Comparison of ENCODE assay signal across 42 mouse cellular contexts in genomic region chr2:155882087-155882486, GRCm38 (mm10). TPM values are rescaled to one million over a fixed set of nuclear protein-coding genes. Genes with fewer than 3 reads are reported as not detected.
DNase-seq lines count a peak whose midpoint lies in the region; ATAC-seq lines count a peak whose summit lies in the region.
"Had no signal": no experiment of that assay in that cellular context is flagged by ENCODE, and none has a peak within 500 bp of the region (broad histone marks: within the 10 kb centered on the region; RNA-seq: fewer than 3 reads in every experiment).

No protein-coding gene starts in this region.

- peaks cover 44% of the 10 kb centered on the region for H3K36me3 ChIP-seq in limb, embryonic 12.5 days
- H3K36me3 ChIP-seq in limb, embryonic 10.5 days = peaks cover 64% of the 10 kb centered on the region
- H3K36me3 ChIP-seq in kidney, embryonic 14.5 days (ENCODE audit: control insufficient read depth, insufficient read depth, low read length) = peaks cover 30% of the 10 kb centered on the region; the same call in 1 of the 2 replicates

- intact Hi-C loops in heart, postnatal 25 days (cut with DNase I) = no loop called here

- peak; percentile 75 for DNase-seq in heart, adult 11 months
- DNase-seq in heart, postnatal 25 days (ENCODE audit: low spot score) = no peak
- DNase-seq in limb, embryonic 10.5 days (ENCODE audit: low spot score) = no peak
- no peak for DNase-seq in lung, postnatal 25 days (ENCODE audit: low spot score)
- no peak for DNase-seq in MN1 (ENCODE audit: low spot score)
- DNase-seq: adrenal gland, postnatal 36 days; cerebellum, adult 2 months; cerebellum, postnatal 14 days; gastrocnemius, postnatal 10 days; kidney, postnatal 4 days; lung, postnatal 36 days; retina, postnatal 1 day; right cerebral cortex, postnatal 14 days; thymus, adult 18-20 months; thymus, postnatal 25 days had no signal

- ATAC-seq in limb, embryonic 12.5 days (ENCODE audit: insufficient number of reproducible peaks, insufficient read depth, low FRiP score, low TSS enrichment, low read depth) = no peak
- ATAC-seq in megakaryocyte progenitor cell, adult 5-6 weeks (replicated peaks; ENCODE audit: poor library complexity) = peak; percentile 71
- ATAC-seq in kidney, embryonic 14.5 days (ENCODE audit: low FRiP score, low TSS enrichment) = no peak
- ATAC-seq: forebrain, embryonic 13.5 days; hindbrain, postnatal 0 days; intestine, postnatal 0 days; midbrain, embryonic 15.5 days had no signal

- no peaks in the 10 kb centered on the region for H3K27me3 ChIP-seq in limb, embryonic 12.5 days
- no peaks in the 10 kb centered on the region for H3K27me3 ChIP-seq in limb, embryonic 10.5 days (ENCODE audit: low read depth, poor library complexity, severe bottlenecking)
- H3K27me3 ChIP-seq in kidney, embryonic 14.5 days (ENCODE audit: control insufficient read depth, insufficient read depth, low read length) = no peaks in the 10 kb centered on the region
- H3K27me3 ChIP-seq: embryonic facial prominence, embryonic 15.5 days; forebrain, embryonic 13.5 days; hindbrain, embryonic 12.5 days; kidney, embryonic 15.5 days; liver, embryonic 15.5 days; lung, embryonic 15.5 days; midbrain, embryonic 15.5 days; neural tube, embryonic 15.5 days had no signal

- no peak overlapping the region for H3K4me2 ChIP-seq in limb, embryonic 12.5 days
- H3K4me2 ChIP-seq in kidney, embryonic 14.5 days (replicated peaks; ENCODE audit: low read depth, low read length) = no peak overlapping the region
- H3K4me2 ChIP-seq: embryonic facial prominence, embryonic 15.5 days; forebrain, embryonic 13.5 days; heart, embryonic 11.5 days; hindbrain, embryonic 12.5 days; kidney, embryonic 15.5 days; liver, embryonic 15.5 days; lung, embryonic 15.5 days; midbrain, embryonic 15.5 days; neural tube, embryonic 15.5 days had no signal

- no peak overlapping the region for H3K4me3 ChIP-seq in limb, embryonic 12.5 days (replicated peaks)
- no peak overlapping the region for H3K4me3 ChIP-seq in limb, embryonic 10.5 days
- no peak overlapping the region for H3K4me3 ChIP-seq in kidney, embryonic 14.5 days (ENCODE audit: low read length)
- H3K4me3 ChIP-seq: embryonic facial prominence, embryonic 10.5 days; embryonic facial prominence, embryonic 15.5 days; forebrain, embryonic 13.5 days; hindbrain, embryonic 12.5 days; kidney, embryonic 15.5 days; liver, embryonic 15.5 days; lung, embryonic 15.5 days; midbrain, embryonic 10.5 days; midbrain, embryonic 15.5 days; neural tube, embryonic 15.5 days had no signal

- 96% methylated on average over 3 of the region's 3 CpGs for WGBS in limb, embryonic 12.5 days
- WGBS in limb, embryonic 10.5 days = 91% methylated on average over 3 of the region's 3 CpGs
- 89% methylated on average over 3 of the region's 3 CpGs for WGBS in kidney, embryonic 14.5 days

- no peak overlapping the region for H3K9ac ChIP-seq in limb, embryonic 12.5 days (replicated peaks)
- no peak overlapping the region for H3K9ac ChIP-seq in kidney, embryonic 14.5 days (ENCODE audit: low read depth, low read length)
- H3K9ac ChIP-seq: embryonic facial prominence, embryonic 15.5 days; forebrain, embryonic 13.5 days; hindbrain, embryonic 12.5 days; kidney, embryonic 15.5 days; liver, embryonic 15.5 days; lung, embryonic 15.5 days; midbrain, embryonic 15.5 days; neural tube, embryonic 15.5 days had no signal

- no peaks in the 10 kb centered on the region; the same call in none of the 2 replicates for H3K4me1 ChIP-seq in limb, embryonic 12.5 days (replicated peaks)
- no peaks in the 10 kb centered on the region; the same call in 1 of the 2 replicates for H3K4me1 ChIP-seq in limb, embryonic 10.5 days
- H3K4me1 ChIP-seq in kidney, embryonic 14.5 days (ENCODE audit: control insufficient read depth, insufficient read depth, low read length) = no peaks in the 10 kb centered on the region
- H3K4me1 ChIP-seq: embryonic facial prominence, embryonic 10.5 days; embryonic facial prominence, embryonic 15.5 days; forebrain, embryonic 13.5 days; hindbrain, embryonic 12.5 days; lung, embryonic 15.5 days; midbrain, embryonic 10.5 days; midbrain, embryonic 15.5 days; neural tube, embryonic 15.5 days had no signal

- no peaks in the 10 kb centered on the region for H3K9me3 ChIP-seq in limb, embryonic 12.5 days
- no peaks in the 10 kb centered on the region for H3K9me3 ChIP-seq in limb, embryonic 10.5 days (replicated peaks)
- no peaks in the 10 kb centered on the region for H3K9me3 ChIP-seq in kidney, embryonic 14.5 days (ENCODE audit: control insufficient read depth, low read length)
- H3K9me3 ChIP-seq: embryonic facial prominence, embryonic 10.5 days; embryonic facial prominence, embryonic 15.5 days; forebrain, embryonic 13.5 days; G1E; hindbrain, embryonic 12.5 days; kidney, embryonic 15.5 days; liver, embryonic 15.5 days; lung, embryonic 15.5 days; midbrain, embryonic 10.5 days; midbrain, embryonic 15.5 days; neural tube, embryonic 15.5 days had no signal

- peak overlapping the region; percentile 20 for H3K27ac ChIP-seq in limb, embryonic 12.5 days
- no peak overlapping the region for H3K27ac ChIP-seq in limb, embryonic 10.5 days
- no peak overlapping the region for H3K27ac ChIP-seq in kidney, embryonic 14.5 days (ENCODE audit: low read depth, low read length)
- H3K27ac ChIP-seq: embryonic facial prominence, embryonic 10.5 days; embryonic facial prominence, embryonic 15.5 days; forebrain, embryonic 13.5 days; hindbrain, embryonic 12.5 days; hindbrain, postnatal 0 days; kidney, embryonic 15.5 days; liver, embryonic 15.5 days; lung, embryonic 15.5 days; midbrain, embryonic 10.5 days; midbrain, embryonic 15.5 days; neural tube, embryonic 15.5 days had no signal

RNA-seq across cellular contexts. Expression of gene Fam83c, which starts 47.4 kb away (rescaled TPM):
- not detected for total RNA-seq in heart, postnatal 25 days (2021)
- polyA plus RNA-seq in limb, embryonic 12.5 days (2016; fragmentation: Nextera tagmentation; extraction: Ambion mirVana) = 0.28 and 0.31 TPM in 2 replicates
- polyA plus RNA-seq in limb, embryonic 10.5 days (2016; fragmentation: Nextera tagmentation; extraction: Ambion mirVana) = 0.31 and 0.39 TPM in 2 replicates
- total RNA-seq in megakaryocyte progenitor cell, adult 5-6 weeks (2015) = not detected in 2 replicates
- not detected in 2 replicates for total RNA-seq in megakaryocyte progenitor cell, adult 5-6 weeks (2017)
- polyA plus RNA-seq in kidney, embryonic 14.5 days (2014; fragmentation: Nextera tagmentation; extraction: Ambion mirVana) = 0.07 TPM in 1 of 2 replicates, not detected in the other
- total RNA-seq: adrenal gland, postnatal 36 days; gastrocnemius, postnatal 10 days; heart, postnatal 10 days; hindbrain, postnatal 0 days; layer of hippocampus, adult 8-10 months; layer of hippocampus, postnatal 25 days; left cerebral cortex, adult 8-10 months; left cerebral cortex, postnatal 36 days; liver, adult 2 months had no signal
- polyA plus RNA-seq: cerebellum, adult 2 months; G1E; gonadal fat pad, adult 2 months; liver, adult 2 months had no signal

RNA-seq across cellular contexts. Expression of gene Uqcc1, which starts 48.0 kb away (rescaled TPM):
- 100 to 1,000 TPM; 248 to 268 TPM for total RNA-seq in heart, postnatal 25 days (2021)
- 64.8 and 66.9 TPM in 2 replicates for polyA plus RNA-seq in limb, embryonic 12.5 days (2016; fragmentation: Nextera tagmentation; extraction: Ambion mirVana)
- 78.6 and 83.1 TPM in 2 replicates for polyA plus RNA-seq in limb, embryonic 10.5 days (2016; fragmentation: Nextera tagmentation; extraction: Ambion mirVana)
- 39.6 and 40.4 TPM in 2 replicates for total RNA-seq in megakaryocyte progenitor cell, adult 5-6 weeks (2015)
- total RNA-seq in megakaryocyte progenitor cell, adult 5-6 weeks (2017) = 51.5 and 55.1 TPM in 2 replicates
- polyA plus RNA-seq in kidney, embryonic 14.5 days (2014; fragmentation: Nextera tagmentation; extraction: Ambion mirVana) = 56.3 and 66.3 TPM in 2 replicates

RNA-seq across cellular contexts. Expression of gene Eif6, which starts 55.4 kb away (rescaled TPM):
- total RNA-seq in heart, postnatal 25 days (2021) = 10 to 100 TPM; 51.1 to 52.0 TPM
- polyA plus RNA-seq in limb, embryonic 12.5 days (2016; fragmentation: Nextera tagmentation; extraction: Ambion mirVana) = 180 and 186 TPM in 2 replicates
- polyA plus RNA-seq in limb, embryonic 10.5 days (2016; fragmentation: Nextera tagmentation; extraction: Ambion mirVana) = 250 and 301 TPM in 2 replicates
- 261 and 264 TPM in 2 replicates for total RNA-seq in megakaryocyte progenitor cell, adult 5-6 weeks (2015)
- total RNA-seq in megakaryocyte progenitor cell, adult 5-6 weeks (2017) = 58.5 and 84.7 TPM in 2 replicates
- polyA plus RNA-seq in kidney, embryonic 14.5 days (2014; fragmentation: Nextera tagmentation; extraction: Ambion mirVana) = 187 and 202 TPM in 2 replicates

RNA-seq across cellular contexts. Expression of gene Gm15557, which starts 58.4 kb away (rescaled TPM):
- total RNA-seq in heart, postnatal 25 days (2021) = not detected
- 0.40 and 0.72 TPM in 2 replicates for polyA plus RNA-seq in limb, embryonic 12.5 days (2016; fragmentation: Nextera tagmentation; extraction: Ambion mirVana)
- 0.13 and 0.18 TPM in 2 replicates for polyA plus RNA-seq in limb, embryonic 10.5 days (2016; fragmentation: Nextera tagmentation; extraction: Ambion mirVana)
- not detected in 2 replicates for total RNA-seq in megakaryocyte progenitor cell, adult 5-6 weeks (2015)
- total RNA-seq in megakaryocyte progenitor cell, adult 5-6 weeks (2017) = not detected in 2 replicates
- polyA plus RNA-seq in kidney, embryonic 14.5 days (2014; fragmentation: Nextera tagmentation; extraction: Ambion mirVana) = not detected in 2 replicates
- total RNA-seq: adrenal gland, postnatal 36 days; gastrocnemius, postnatal 10 days; heart, postnatal 10 days; hindbrain, postnatal 0 days; layer of hippocampus, adult 8-10 months; layer of hippocampus, postnatal 25 days; left cerebral cortex, adult 8-10 months; left cerebral cortex, postnatal 36 days; liver, adult 2 months had no signal
- polyA plus RNA-seq: brain, embryonic 14.5 days; cerebellum, adult 2 months; forebrain, embryonic 13.5 days; gonadal fat pad, adult 2 months; heart, embryonic 11.5 days; hindbrain, embryonic 12.5 days; hindbrain, postnatal 0 days; intestine, postnatal 0 days; kidney, embryonic 15.5 days; liver, adult 2 months; liver, embryonic 15.5 days; lung, embryonic 15.5 days; midbrain, embryonic 15.5 days; neural tube, embryonic 15.5 days; small intestine, adult 2 months; stomach, embryonic 14.5 days had no signal
